Mouse (Mus musculus) heart, embryonic 12.5 days (tissue): ENCODE measurements around the gene Gsta4. TPM values are rescaled to one million over a fixed set of nuclear protein-coding genes. Genes with fewer than 3 reads are reported as not detected.

Experiments
- ATAC-seq: fragments of 200-750 bp; cut with Nextera tagmentation; 2 replicates; pipeline ENCODE4 v1.8.0; 2017; ENCODE audit warnings: moderate TSS enrichment, moderate library complexity; ENCODE audit not compliant: insufficient number of reproducible peaks, low FRiP score
- H3K27ac ChIP-seq: fragments of 300-500 bp; sonication (generic); 2 replicates; pipeline ENCODE4 v1.5.1; 2016; ENCODE audit warnings: mild to moderate bottlenecking, moderate library complexity; ENCODE audit not compliant: poor library complexity, severe bottlenecking
- H3K27me3 ChIP-seq: fragments of 300-500 bp; sonication (generic); replicated peaks from 2 replicates; pipeline ENCODE4 v1.6.1; 2016; ENCODE audit warnings: mild to moderate bottlenecking, moderate library complexity
- H3K36me3 ChIP-seq: fragments of 300-500 bp; sonication (generic); 2 replicates; pipeline ENCODE4 v1.6.1; 2016; ENCODE audit warnings: mild to moderate bottlenecking, moderate library complexity
- H3K4me1 ChIP-seq: fragments of 300-500 bp; sonication (generic); replicated peaks from 2 replicates; pipeline ENCODE4 v1.6.1; 2016; ENCODE audit warnings: mild to moderate bottlenecking
- H3K4me2 ChIP-seq: fragments of 300-500 bp; sonication (generic); 2 replicates; pipeline ENCODE4 v1.6.1; 2016; ENCODE audit warnings: mild to moderate bottlenecking, moderate library complexity
- H3K4me3 ChIP-seq: fragments of 300-500 bp; sonication (generic); 2 replicates; pipeline ENCODE4 v1.5.1; 2016; ENCODE audit warnings: mild to moderate bottlenecking
- H3K9ac ChIP-seq: fragments of 300-500 bp; sonication (generic); 2 replicates; pipeline ENCODE4 v1.6.1; 2016; ENCODE audit warnings: mild to moderate bottlenecking, moderate library complexity
- H3K9me3 ChIP-seq: fragments of 300-500 bp; sonication (generic); replicated peaks from 2 replicates; pipeline ENCODE4 v1.6.1; 2016; ENCODE audit warnings: mild to moderate bottlenecking, moderate library complexity
- WGBS: fragments of 180-500 bp; shearing (Covaris S2); methylation state at CpG from one replicate; pipeline ENCODE4 v1.1.7; 2016; 5-methylcytosine and 5-hydroxymethylcytosine counted together
- polyA plus RNA-seq: library from polyadenylated mRNA; unstranded; fragments of >200 nt; fragmentation: Nextera tagmentation; extraction: Ambion mirVana; gene quantifications from 2 replicates; pipeline ENCODE4 v1.2.1, GENCODE M21; 2016

The Gsta4 gene
- polyA plus RNA-seq, 1 experiment from 2014 or later = 74.5 TPM

DNA sequence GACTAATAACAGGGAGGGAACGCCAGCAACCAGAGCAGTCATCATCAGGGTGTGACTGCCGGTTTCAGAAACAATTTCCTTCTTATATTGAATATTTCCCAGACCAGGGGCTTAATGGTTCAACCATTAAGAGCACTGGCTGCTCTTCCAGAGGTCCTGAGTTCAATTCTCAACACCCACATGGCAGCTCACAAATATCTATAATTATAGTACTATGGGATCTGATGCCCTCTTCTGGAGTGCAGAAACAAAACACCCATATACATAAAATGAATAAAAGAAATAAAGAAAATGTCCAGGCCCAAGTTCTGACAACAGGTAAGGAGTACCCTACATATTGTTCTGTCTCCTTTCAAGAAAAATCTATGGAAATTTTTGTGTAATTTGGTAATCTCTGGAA lies 3.5 kb upstream of the Gsta4 start:
- no peak for ATAC-seq
- no peaks in the 10 kb centered on the region for H3K9me3 ChIP-seq
- H3K27ac ChIP-seq = no peak overlapping the region
- H3K4me2 ChIP-seq = no peak overlapping the region
- H3K36me3 ChIP-seq = no peaks in the 10 kb centered on the region
- H3K9ac ChIP-seq = no peak overlapping the region
- WGBS = 79% methylated on average over 2 of the region's 2 CpGs
- H3K4me3 ChIP-seq = no peak overlapping the region
- peaks cover 8% of the 10 kb centered on the region for H3K4me1 ChIP-seq
- H3K27me3 ChIP-seq = no peaks in the 10 kb centered on the region

GRCm38 (mm10) chr9:78185686-78186085 lies 3.1 kb downstream of the Gsta4 start:
- Histone ChIP-seq H3K9me3 (no peaks in the 10 kb centered on the region), H3K4me2 (no peak overlapping the region), H3K4me3 (no peak overlapping the region), H3K4me1 (peaks cover 16% of the 10 kb centered on the region; the same call in 1 of the 2 replicates), H3K27ac (no peak overlapping the region), H3K27me3 (no peaks in the 10 kb centered on the region), H3K9ac (no peak overlapping the region), H3K36me3 (no peaks in the 10 kb centered on the region)
- WGBS = 82% methylated on average over 9 of the region's 9 CpGs
- no peak for ATAC-seq

- WGBS = 49% methylated on average over 8 of the region's 8 CpGs
- H3K27me3 ChIP-seq = no peaks in the 10 kb centered on the region
- H3K36me3 ChIP-seq = no peaks in the 10 kb centered on the region
- H3K4me1 ChIP-seq = peaks cover 37% of the 10 kb centered on the region
- no peak overlapping the region for H3K4me2 ChIP-seq
- H3K9ac ChIP-seq = no peak overlapping the region
- H3K4me3 ChIP-seq = no peak overlapping the region
- no peak for ATAC-seq
- no peaks in the 10 kb centered on the region for H3K9me3 ChIP-seq
- H3K27ac ChIP-seq = no peak overlapping the region
These were observed 6.3 kb downstream of the Gsta4 start for GRCm38 (mm10) chr9:78188910-78189309.

GRCm38 (mm10) chr9:78190651-78191634 lies 8.4 kb downstream of the Gsta4 start:
- Histone ChIP-seq H3K36me3 (no peaks in the 10 kb centered on the region), H3K9me3 (no peaks in the 10 kb centered on the region), H3K27me3 (no peaks in the 10 kb centered on the region), H3K9ac (peak overlapping the region; percentile 59), H3K4me3 (peak overlapping the region; percentile 53), H3K27ac (no peak overlapping the region), H3K4me2 (peak overlapping the region; percentile 89), H3K4me1 (peaks cover 44% of the 10 kb centered on the region)
- WGBS = 3% methylated on average over 19 of the region's 19 CpGs
- 0 out of 2 replicates have a peak, but pooled peaks have one; percentile 30 for ATAC-seq

DNA sequence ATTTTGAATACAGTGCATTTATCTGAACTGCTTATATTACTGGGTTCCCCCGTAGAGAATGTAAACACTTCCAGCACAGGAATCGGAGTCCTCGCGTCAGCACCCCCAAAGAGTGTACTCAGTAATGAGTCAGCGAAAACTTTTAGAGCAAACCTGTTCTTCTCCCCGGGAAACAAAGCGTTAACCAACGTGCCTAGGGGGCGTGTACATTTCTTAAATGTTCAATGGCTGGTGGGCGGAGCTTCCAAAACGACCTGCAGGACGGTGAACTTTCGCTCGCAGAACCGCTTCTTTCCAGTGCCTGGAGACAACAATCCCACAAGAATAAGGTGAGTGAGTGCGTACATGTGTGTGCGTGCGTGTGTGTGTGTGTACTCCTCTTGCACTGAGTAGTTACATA lies 9.2 kb downstream of the Gsta4 start:
- H3K9ac ChIP-seq = peak overlapping the region; percentile 58
- peak overlapping the region; percentile 53 for H3K4me3 ChIP-seq
- ATAC-seq = peak; percentile 71
- 0 out of 2 replicates have a peak overlapping the region, but pooled peaks have one; percentile 49 for H3K27ac ChIP-seq
- H3K27me3 ChIP-seq = no peaks in the 10 kb centered on the region
- peaks cover 44% of the 10 kb centered on the region for H3K4me1 ChIP-seq
- H3K9me3 ChIP-seq = no peaks in the 10 kb centered on the region
- H3K4me2 ChIP-seq = peak overlapping the region; percentile 89
- no peaks in the 10 kb centered on the region for H3K36me3 ChIP-seq
- WGBS = under 1% methylated on average over 18 of the region's 18 CpGs

- no peak for ATAC-seq
- H3K4me2 ChIP-seq = no peak overlapping the region; the same call in 1 of the 2 replicates
These were observed 11.5 kb downstream of the Gsta4 start for GRCm38 (mm10) chr9:78193902-78194597.

DNA sequence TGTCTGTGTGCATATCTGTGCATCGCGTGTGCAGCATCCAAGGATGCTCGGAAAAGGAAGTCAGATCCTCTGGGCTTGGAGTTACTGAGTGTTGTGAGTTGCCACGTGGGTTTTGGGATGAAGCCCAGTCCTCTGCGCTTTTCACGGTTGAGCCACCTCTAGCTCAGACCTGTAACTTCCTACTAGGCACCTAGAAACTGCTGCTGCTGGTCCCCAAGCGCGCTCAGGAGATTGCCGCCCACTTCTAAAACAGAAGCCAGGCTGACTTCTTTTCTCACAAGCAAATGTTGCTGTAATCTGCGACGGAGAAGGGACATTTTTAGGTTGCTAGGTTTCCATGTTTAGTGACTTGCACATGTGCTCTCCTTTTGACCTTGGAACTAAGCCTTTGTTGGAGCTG lies 12.5 kb downstream of the Gsta4 start:
- 78% methylated on average over 11 of the region's 11 CpGs for WGBS
- H3K36me3 ChIP-seq = peaks cover 2% of the 10 kb centered on the region; the same call in 1 of the 2 replicates
- ATAC-seq = no peak
- H3K27me3 ChIP-seq = no peaks in the 10 kb centered on the region
- H3K9ac ChIP-seq = no peak overlapping the region
- no peak overlapping the region for H3K4me2 ChIP-seq
- no peak overlapping the region for H3K27ac ChIP-seq
- H3K9me3 ChIP-seq = no peaks in the 10 kb centered on the region
- no peak overlapping the region for H3K4me3 ChIP-seq
- peaks cover 35% of the 10 kb centered on the region for H3K4me1 ChIP-seq

More at GRCm38 (mm10) chr9:78193902-78194597, 11.5 kb downstream of the Gsta4 start:
- no peaks in the 10 kb centered on the region for H3K27me3 ChIP-seq
- H3K9ac ChIP-seq = no peak overlapping the region
- H3K36me3 ChIP-seq = no peaks in the 10 kb centered on the region
- no peak overlapping the region for H3K27ac ChIP-seq
- no peaks in the 10 kb centered on the region for H3K9me3 ChIP-seq
- H3K4me1 ChIP-seq = peaks cover 39% of the 10 kb centered on the region
- 49% methylated on average over 9 of the region's 9 CpGs for WGBS
- no peak overlapping the region for H3K4me3 ChIP-seq

GRCm38 (mm10) chr9:78197801-78198200 lies 15.2 kb downstream of the Gsta4 start:
- WGBS = 89% methylated on average over 9 of the region's 9 CpGs
- H3K27me3 ChIP-seq = no peaks in the 10 kb centered on the region
- peaks cover 16% of the 10 kb centered on the region for H3K4me1 ChIP-seq
- no peak overlapping the region for H3K4me2 ChIP-seq
- no peak overlapping the region for H3K27ac ChIP-seq
- no peak overlapping the region for H3K9ac ChIP-seq
- H3K9me3 ChIP-seq = no peaks in the 10 kb centered on the region
- no peak for ATAC-seq
- H3K36me3 ChIP-seq = peaks cover 5% of the 10 kb centered on the region; the same call in 1 of the 2 replicates
- no peak overlapping the region for H3K4me3 ChIP-seq

DNA sequence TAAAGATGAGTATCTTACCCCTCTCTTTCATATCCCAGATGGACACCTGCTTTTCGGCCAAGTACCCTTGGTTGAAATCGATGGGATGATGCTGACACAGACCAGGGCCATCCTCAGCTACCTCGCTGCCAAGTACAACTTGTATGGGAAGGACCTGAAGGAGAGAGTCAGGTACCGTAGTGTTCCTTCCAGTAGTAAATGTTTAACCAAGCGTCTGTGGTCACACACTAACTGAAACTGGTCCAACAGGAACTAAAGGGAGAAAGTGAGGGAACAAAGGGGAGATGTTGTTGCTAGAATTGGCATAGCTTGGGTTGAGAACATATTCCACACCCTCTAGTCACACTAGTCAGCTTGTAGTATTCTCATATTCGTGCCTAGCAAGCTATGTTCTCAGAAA lies 21.6 kb downstream of the Gsta4 start:
- Histone ChIP-seq H3K27ac (no peak overlapping the region), H3K36me3 (peaks cover 24% of the 10 kb centered on the region), H3K4me3 (no peak overlapping the region), H3K4me2 (no peak overlapping the region), H3K9ac (no peak overlapping the region), H3K4me1 (no peaks in the 10 kb centered on the region; the same call in 1 of the 2 replicates), H3K9me3 (no peaks in the 10 kb centered on the region), H3K27me3 (no peaks in the 10 kb centered on the region)
- ATAC-seq = no peak
- 82% methylated on average over 6 of the region's 6 CpGs for WGBS

GRCm38 (mm10) chr9:78208956-78209355 lies 26.4 kb downstream of the Gsta4 start:
- no peak overlapping the region for H3K4me3 ChIP-seq
- no peak overlapping the region for H3K9ac ChIP-seq
- H3K27me3 ChIP-seq = no peaks in the 10 kb centered on the region
- WGBS = 42% methylated on average over 4 of the region's 4 CpGs
- peaks cover 25% of the 10 kb centered on the region for H3K4me1 ChIP-seq
- H3K9me3 ChIP-seq = no peaks in the 10 kb centered on the region
- no peak overlapping the region for H3K27ac ChIP-seq
- H3K36me3 ChIP-seq = peaks cover 34% of the 10 kb centered on the region
- no peak for ATAC-seq
- no peak overlapping the region for H3K4me2 ChIP-seq

DNA sequence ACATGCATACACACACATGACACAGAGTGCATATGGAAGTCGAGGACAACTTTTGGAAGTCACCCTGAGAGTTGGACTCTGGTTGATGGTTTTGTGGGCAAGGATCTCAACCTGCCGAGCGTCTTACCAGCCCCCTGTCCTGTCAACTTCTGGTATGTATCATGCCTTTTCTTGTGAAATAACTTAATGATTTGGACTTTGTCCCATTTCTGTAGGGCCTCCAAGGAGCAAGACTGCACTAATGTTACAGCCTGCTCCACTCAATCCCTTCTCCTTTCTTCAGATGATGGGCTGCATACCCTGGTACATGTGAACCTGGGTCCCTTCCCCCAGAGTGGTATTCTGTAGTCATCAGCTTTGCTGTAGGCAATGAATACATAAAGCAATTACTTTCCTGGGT lies 27.5 kb downstream of the Gsta4 start:
- Histone ChIP-seq H3K4me3 (no peak overlapping the region), H3K27me3 (no peaks in the 10 kb centered on the region), H3K36me3 (peaks cover 28% of the 10 kb centered on the region; the same call in 1 of the 2 replicates), H3K9ac (no peak overlapping the region), H3K4me1 (peaks cover 26% of the 10 kb centered on the region), H3K9me3 (no peaks in the 10 kb centered on the region), H3K27ac (no peak overlapping the region), H3K4me2 (no peak overlapping the region)
- 86% methylated on average over 3 of the region's 3 CpGs for WGBS
- ATAC-seq = no peak
